Mouse (Mus musculus) gastrocnemius, postnatal 36 days (tissue): ENCODE results near the gene Glipr2. TPM values are rescaled to one million over a fixed set of nuclear protein-coding genes. Genes with fewer than 3 reads are reported as not detected.

ENCODE experiments used
- DNase-seq, 2 experiments: peaks; one replicate each; pipeline ENCODE4 v3.0.0; 2022
- intact Hi-C: fragments of 180-260 bp; cut with DNase I; formaldehyde crosslinking; loops from one replicate; pipeline ENCODE4 v1.15.1; 2025
- total RNA-seq, 2 experiments: library from RNA; stranded (reverse); gene quantifications; 2 replicates each; pipeline ENCODE4 v1.2.3; 2021

Gene Glipr2
- total RNA-seq, 2 experiments from 2014 or later, result 2.4 to 3.0 TPM

- intact Hi-C loops, result no loop called here
- DNase-seq, result no peak
Observed at GRCm38 (mm10) chr4:43969373-43969772, 12.2 kb downstream of the Glipr2 start.

- no peak for DNase-seq
- intact Hi-C loops, result no loop called here
Observed at GRCm38 (mm10) chr4:43970393-43971330, 13.5 kb downstream of the Glipr2 start.

- DNase-seq, result no peak
- intact Hi-C loops, result no loop called here
Observed at GRCm38 (mm10) chr4:43971541-43972136, 14.4 kb downstream of the Glipr2 start.

- no peak for DNase-seq
- intact Hi-C loops, result no loop called here
Observed at GRCm38 (mm10) chr4:43972137-43972591, 15.0 kb downstream of the Glipr2 start.

GRCm38 (mm10) chr4:43973526-43973981 is 16.4 kb downstream of the Glipr2 start:
- peak; percentile 59 to 67 for DNase-seq
- intact Hi-C loops, result no loop called here

- intact Hi-C loops, result no loop called here
- no peak for DNase-seq
Observed at GRCm38 (mm10) chr4:43974914-43975616, 17.9 kb downstream of the Glipr2 start.

GRCm38 (mm10) chr4:43976223-43976740 is 19.1 kb downstream of the Glipr2 start:
- no peak for DNase-seq

GRCm38 (mm10) chr4:43978521-43979443 is 21.6 kb downstream of the Glipr2 start:
- intact Hi-C loops, result no loop called here
- peak in 1 of 2 experiments; percentile 30 for DNase-seq

More at GRCm38 (mm10) chr4:43976223-43976740, 19.1 kb downstream of the Glipr2 start:
- intact Hi-C loops, result no loop called here

GRCm38 (mm10) chr4:43979746-43980145 is 22.5 kb downstream of the Glipr2 start:
- intact Hi-C loops, result no loop called here
- no peak for DNase-seq

- DNase-seq, result no peak
- intact Hi-C loops, result no loop called here
Observed at GRCm38 (mm10) chr4:43980236-43980635, 23.0 kb downstream of the Glipr2 start.

- intact Hi-C loops, result no loop called here
- DNase-seq, result no peak
Observed at GRCm38 (mm10) chr4:43980846-43981245, 23.6 kb downstream of the Glipr2 start.

- intact Hi-C loops, result no loop called here
Observed at GRCm38 (mm10) chr4:43981251-43981650, 24.1 kb downstream of the Glipr2 start.

GRCm38 (mm10) chr4:43982053-43982732 is 25.0 kb downstream of the Glipr2 start:
- peak; percentile 93 for DNase-seq
- intact Hi-C loops, result loop anchor here (2.0 kb wide), 2 partner anchors 55 to 77 kb away; no protein-coding TSS in a partner anchor

More at GRCm38 (mm10) chr4:43981251-43981650, 24.1 kb downstream of the Glipr2 start:
- no peak for DNase-seq

- DNase-seq, result no peak
- intact Hi-C loops, result loop anchor here (2.0 kb wide), 2 partner anchors 56 to 78 kb away; no protein-coding TSS in a partner anchor
Observed at GRCm38 (mm10) chr4:43983181-43983580, 26.0 kb downstream of the Glipr2 start, which contains the start of gene Ccin. Ccin (plus strand) TSS chr4:43983483.

- no peak for DNase-seq
- intact Hi-C loops, result loop anchor here (2.0 kb wide), 2 partner anchors 57 to 79 kb away; no protein-coding TSS in a partner anchor
Observed at GRCm38 (mm10) chr4:43983756-43984155, 26.6 kb downstream of the Glipr2 start.

- intact Hi-C loops, result no loop called here
Observed at GRCm38 (mm10) chr4:43984326-43984725, 27.1 kb downstream of the Glipr2 start.

GRCm38 (mm10) chr4:43988976-43989375 is 31.8 kb downstream of the Glipr2 start:
- intact Hi-C loops, result no loop called here
- DNase-seq, result no peak

More at GRCm38 (mm10) chr4:43984326-43984725, 27.1 kb downstream of the Glipr2 start:
- no peak for DNase-seq

GRCm38 (mm10) chr4:43993072-43993471 is 35.9 kb downstream of the Glipr2 start:
- intact Hi-C loops, result no loop called here
- DNase-seq, result no peak
